Mouse (Mus musculus) liver, postnatal 0 days (tissue): Measurements from ENCODE around the gene Siah2.
A peak's percentile ranks its signal among the peaks of the same experiment; 100 is the strongest.

Experiments used
- CTCF ChIP-seq: sonication (generic); IDR thresholded peaks from 2 replicates; pipeline ENCODE4 v1.5.1; 2016; ENCODE audit warnings: antibody characterized with exemption, low read depth
- EP300 ChIP-seq: IDR thresholded peaks from 2 replicates; pipeline ENCODE4 v1.6.1; 2016; ENCODE audit warnings: antibody characterized with exemption, low read depth, mild to moderate bottlenecking

GRCm38 (mm10) chr3:58704547-58704946, 12.3 kb upstream of the Siah2 start:
- TF ChIP-seq CTCF, result peak; percentile 36
- TF ChIP-seq EP300, result no peak
